Mouse (Mus musculus) small intestine, adult 2 months (tissue): ENCODE data around the gene Rassf1. TPM values are rescaled to one million over a fixed set of nuclear protein-coding genes. Genes with fewer than 3 reads are reported as not detected.

Experiments
- H3K27ac ChIP-seq: fragments of 200-500 bp; 2 replicates; pipeline ENCODE4 v1.5.1; 2012; ENCODE audit warnings: low read depth, low read length, control low read depth, inconsistent platforms; ENCODE audit not compliant: insufficient read depth
- H3K27me3 ChIP-seq: fragments of 200-500 bp; 2 replicates; pipeline ENCODE4 v1.6.1; 2012; ENCODE audit warnings: mild to moderate bottlenecking, moderate library complexity, low read length, inconsistent platforms; ENCODE audit not compliant: control insufficient read depth, insufficient read depth
- H3K36me3 ChIP-seq: fragments of 200-500 bp; 2 replicates; pipeline ENCODE4 v1.6.1; 2012; ENCODE audit warnings: mild to moderate bottlenecking, low read length, control low read depth, inconsistent platforms; ENCODE audit not compliant: control insufficient read depth, insufficient read depth
- H3K4me1 ChIP-seq: fragments of 200-500 bp; 2 replicates; pipeline ENCODE4 v1.6.1; 2012; ENCODE audit warnings: low read length, inconsistent platforms, mixed read lengths; ENCODE audit not compliant: control insufficient read depth, insufficient read depth, insufficient read length
- H3K4me3 ChIP-seq: fragments of 200-500 bp; 2 replicates; pipeline ENCODE4 v1.5.1; 2012; ENCODE audit warnings: low read depth, mild to moderate bottlenecking, control low read depth, inconsistent platforms, low read length, moderate library complexity
- CTCF ChIP-seq: fragments of 200-500 bp; IDR thresholded peaks from 2 replicates; pipeline ENCODE4 v1.5.1; 2012; ENCODE audit warnings: low read depth, mild to moderate bottlenecking, control low read depth, inconsistent platforms, low read length, moderate library complexity, mixed read lengths; ENCODE audit not compliant: insufficient replicate concordance, insufficient read length; ENCODE audit errors: extremely low read depth
- POLR2A ChIP-seq: fragments of 200-500 bp; IDR thresholded peaks from 2 replicates; pipeline ENCODE4 v1.6.1; 2012; ENCODE audit warnings: low read depth, mild to moderate bottlenecking, control low read depth, inconsistent platforms, low read length, moderate library complexity
- WGBS: fragments of 180-500 bp; shearing (Covaris S2); methylation state at CpG from one replicate; pipeline ENCODE4 v1.1.7; 2018; 5-methylcytosine and 5-hydroxymethylcytosine counted together
- polyA plus RNA-seq: library from polyadenylated mRNA; depleted of rRNA; stranded (reverse); fragments of >200 nt; gene quantifications from 2 replicates; pipeline ENCODE4 v1.2.3, GENCODE M21; 2012; rRNA removed

The Rassf1 gene
- 14.1 and 33.2 TPM in 2 replicates for polyA plus RNA-seq

- Histone ChIP-seq H3K36me3 (no peaks in the 10 kb centered on the region), H3K4me3 (peak within 1 kb of the TSS; percentile 65), H3K27ac (peak within 1 kb of the TSS; percentile 33), H3K4me1 (peaks cover 21% of the 10 kb centered on the region), H3K27me3 (no peaks in the 10 kb centered on the region)
- TF ChIP-seq POLR2A (no peak), CTCF (no peak)
- 3% methylated on average over 63 of the region's 63 CpGs for WGBS
Observed at GRCm38 (mm10) chr9:107551117-107551889, at the start of gene Rassf1. TSS of gene Rassf1 (plus strand) at chr9:107551555.

DNA sequence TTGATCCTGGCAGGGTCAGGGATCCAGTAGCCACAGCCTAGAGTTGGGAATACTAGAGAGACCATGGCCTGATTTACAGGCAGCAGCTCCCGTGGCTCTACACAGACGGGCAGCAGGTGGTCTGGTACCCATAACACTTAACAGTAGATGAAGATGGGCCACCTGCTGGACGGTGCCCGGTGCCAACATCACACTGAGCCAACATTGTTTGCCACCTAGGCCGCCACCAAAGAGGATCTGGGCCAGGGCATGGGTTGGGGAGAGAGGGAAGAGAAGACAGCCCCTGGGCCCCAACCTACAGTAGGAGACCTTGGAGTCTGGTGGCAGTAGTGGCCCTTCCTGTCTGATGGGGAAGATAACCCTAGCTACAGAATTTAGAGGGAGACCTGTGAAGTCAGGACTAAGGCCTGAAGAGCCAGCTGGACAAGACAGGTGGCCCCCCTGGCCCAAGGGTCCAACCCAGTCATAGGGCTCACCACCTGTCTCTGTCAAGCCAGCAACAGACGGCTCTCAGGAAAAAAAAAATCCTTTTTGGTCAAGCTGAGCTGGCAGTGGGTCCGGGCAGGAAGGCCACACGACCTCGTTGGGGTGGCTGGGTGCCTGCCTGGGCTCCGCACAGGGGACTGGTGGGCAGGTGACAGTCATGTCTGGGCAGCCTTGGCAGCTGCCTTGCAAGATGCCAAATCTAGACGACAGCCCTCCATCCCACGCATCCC lies 49.1 kb upstream of the Rassf1 start:
- 0 out of 2 replicates have a peak, but pooled peaks cover 2% of the 10 kb centered on the region for H3K27me3 ChIP-seq
- TF ChIP-seq POLR2A (no peak), CTCF (no peak)
- 80% methylated on average over 12 of the region's 12 CpGs for WGBS
- no peaks in the 10 kb centered on the region for H3K36me3 ChIP-seq
- H3K27ac ChIP-seq, result no peak overlapping the region
- no peak overlapping the region for H3K4me3 ChIP-seq
- H3K4me1 ChIP-seq, result no peaks in the 10 kb centered on the region

GRCm38 (mm10) chr9:107504662-107505537 lies 46.5 kb upstream of the Rassf1 start:
- Histone ChIP-seq H3K4me1 (no peaks in the 10 kb centered on the region), H3K27ac (no peak overlapping the region), H3K36me3 (no peaks in the 10 kb centered on the region), H3K27me3 (no peaks in the 10 kb centered on the region), H3K4me3 (no peak overlapping the region)
- 71% methylated on average over 19 of the region's 19 CpGs for WGBS
- TF ChIP-seq CTCF (no peak), POLR2A (no peak)

DNA sequence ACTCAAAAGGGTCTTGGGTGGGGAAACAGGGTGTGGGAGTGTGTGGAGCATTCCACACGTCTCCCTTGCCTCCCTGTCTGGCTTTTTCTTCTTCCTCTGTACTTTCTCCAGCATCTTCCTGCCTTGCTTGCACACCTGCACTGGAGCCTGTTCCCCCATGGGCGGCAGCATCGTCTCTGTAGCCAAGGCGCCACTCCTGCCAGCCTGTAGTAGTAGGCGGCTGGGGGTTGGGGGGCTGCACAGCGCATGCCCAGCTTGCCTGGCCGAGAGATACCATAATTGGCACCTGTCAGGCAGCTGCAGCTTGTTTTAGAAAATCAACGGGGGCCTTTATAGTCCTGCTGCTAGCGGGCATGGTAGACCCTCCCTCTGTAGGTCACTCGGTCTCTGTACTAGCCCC lies 43.1 kb upstream of the Rassf1 start:
- H3K27me3 ChIP-seq, result no peaks in the 10 kb centered on the region
- TF ChIP-seq POLR2A, result no peak
- no peaks in the 10 kb centered on the region for H3K4me1 ChIP-seq
- no peak overlapping the region for H3K4me3 ChIP-seq
- no peaks in the 10 kb centered on the region for H3K36me3 ChIP-seq
- H3K27ac ChIP-seq, result no peak overlapping the region
- WGBS, result 37% methylated on average over 10 of the region's 10 CpGs

- H3K4me1 ChIP-seq, result no peaks in the 10 kb centered on the region
- no peak for TF ChIP-seq POLR2A
- TF ChIP-seq CTCF, result no peak
- no peaks in the 10 kb centered on the region for H3K36me3 ChIP-seq
- H3K27ac ChIP-seq, result no peak overlapping the region
- WGBS, result 72% methylated on average over 14 of the region's 14 CpGs
- H3K4me3 ChIP-seq, result no peak overlapping the region
- no peaks in the 10 kb centered on the region for H3K27me3 ChIP-seq
Observed at GRCm38 (mm10) chr9:107510384-107511100, 40.8 kb upstream of the Rassf1 start.

DNA sequence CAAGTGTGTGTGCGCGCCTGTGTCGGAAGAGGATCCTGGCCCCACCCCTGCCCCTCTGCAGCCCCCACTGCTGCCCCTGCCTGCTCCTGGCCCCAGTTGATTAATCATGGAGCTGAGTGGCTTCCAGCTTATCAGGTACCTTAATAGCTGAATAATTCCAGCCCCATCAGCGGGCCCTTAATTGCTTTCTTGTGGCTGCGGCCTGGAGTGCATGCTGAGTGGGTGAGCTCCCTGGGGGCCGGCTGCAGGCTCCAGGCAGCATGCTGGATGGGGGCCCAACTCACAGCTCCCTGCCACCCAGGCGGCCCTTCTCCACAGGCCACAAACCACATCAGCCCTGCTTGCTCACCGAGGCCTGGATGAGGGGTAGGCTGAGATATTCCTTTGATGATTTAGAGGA lies 39.9 kb upstream of the Rassf1 start:
- 62% methylated on average over 8 of the region's 8 CpGs for WGBS
- H3K27ac ChIP-seq, result no peak overlapping the region
- TF ChIP-seq POLR2A (no peak), CTCF (no peak)

More for the DNA sequence above, 39.9 kb upstream of the Rassf1 start:
- H3K27me3 ChIP-seq, result no peaks in the 10 kb centered on the region
- no peaks in the 10 kb centered on the region for H3K36me3 ChIP-seq
- no peaks in the 10 kb centered on the region for H3K4me1 ChIP-seq
- no peak overlapping the region for H3K4me3 ChIP-seq
